Mouse (Mus musculus): ENCODE results near the gene Tyk2. TPM values are rescaled to one million over a fixed set of nuclear protein-coding genes. Genes with fewer than 3 reads are reported as not detected.

Gene Tyk2
- total RNA-seq, 2 experiments from 2014 or later = 13.2 to 14.6 TPM

DNA sequence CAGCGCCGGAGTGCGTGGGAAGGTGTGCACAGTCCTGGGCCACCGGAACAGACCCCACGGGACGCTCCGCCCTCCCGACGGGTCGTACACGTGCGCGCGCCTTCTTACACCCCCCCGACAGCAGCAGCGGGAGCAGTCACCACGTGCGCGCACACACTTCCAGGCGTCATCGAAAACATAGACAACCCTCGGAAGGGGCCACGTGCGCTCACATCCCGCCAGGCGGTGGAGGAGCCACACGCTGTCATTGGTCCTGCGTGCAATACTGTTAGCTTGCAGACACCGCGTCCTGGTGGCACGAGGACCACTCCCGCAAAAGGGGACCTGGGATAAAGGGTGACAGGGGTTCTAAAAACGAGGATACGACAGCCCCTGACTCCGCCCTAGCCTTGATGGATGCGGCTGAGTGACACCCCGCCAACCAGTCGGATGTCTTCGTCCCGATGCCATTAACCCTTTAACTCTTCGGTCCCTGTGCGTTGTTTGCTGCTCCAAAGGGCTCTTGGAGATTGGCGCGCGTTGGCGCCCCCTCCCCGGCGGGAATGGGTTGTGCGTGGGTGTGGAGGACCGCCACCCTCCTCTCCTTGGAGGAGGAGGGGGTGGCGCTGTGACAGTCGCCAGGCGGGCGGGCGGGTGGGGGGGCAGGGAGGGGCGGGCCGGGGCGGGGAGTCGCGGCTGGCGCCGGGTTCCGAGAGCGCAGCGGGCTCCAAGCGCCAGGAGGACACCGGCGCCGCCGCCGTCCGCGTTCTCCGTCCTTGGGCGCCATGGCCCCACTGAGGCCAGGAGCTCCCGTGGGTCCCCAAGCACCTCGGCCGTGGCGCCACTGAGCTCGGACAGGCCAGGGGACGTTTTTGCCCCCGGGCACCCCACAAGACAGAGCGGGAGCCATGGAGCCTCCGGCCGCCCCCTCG, 34.3 kb upstream of the Tyk2 start, which contains the start of gene Pde4a:
Gene Pde4a (plus strand): TSS at position 674 of the 911 bp plus-strand sequence.
- Histone ChIP-seq H3K4me3 (peak within 1 kb of the TSS; percentile 58), H3K27ac (peak within 1 kb of the TSS; percentile 94)
- intact Hi-C loops (cut with DNase I) = no loop called here
- no peak; the same call in 1 of the 2 replicates for TF ChIP-seq CTCF (IDR thresholded peaks at IDR 0.05)
- peak; percentile 75 to 80 for DNase-seq (ENCODE audit: extremely low spot score in 1 of 2, low spot score in 2 of 2)

GRCm38 (mm10) chr9:21164072-21164471, 33.0 kb upstream of the Tyk2 start:
- peak overlapping the region; percentile 31 for H3K4me3 ChIP-seq
- peak; percentile 81 for DNase-seq (ENCODE audit: extremely low spot score in 1 of 2, low spot score in 2 of 2)
- TF ChIP-seq CTCF (IDR thresholded peaks at IDR 0.05) = no peak
- peak overlapping the region; percentile 70 for H3K27ac ChIP-seq
- intact Hi-C loops (cut with DNase I) = no loop called here

DNA sequence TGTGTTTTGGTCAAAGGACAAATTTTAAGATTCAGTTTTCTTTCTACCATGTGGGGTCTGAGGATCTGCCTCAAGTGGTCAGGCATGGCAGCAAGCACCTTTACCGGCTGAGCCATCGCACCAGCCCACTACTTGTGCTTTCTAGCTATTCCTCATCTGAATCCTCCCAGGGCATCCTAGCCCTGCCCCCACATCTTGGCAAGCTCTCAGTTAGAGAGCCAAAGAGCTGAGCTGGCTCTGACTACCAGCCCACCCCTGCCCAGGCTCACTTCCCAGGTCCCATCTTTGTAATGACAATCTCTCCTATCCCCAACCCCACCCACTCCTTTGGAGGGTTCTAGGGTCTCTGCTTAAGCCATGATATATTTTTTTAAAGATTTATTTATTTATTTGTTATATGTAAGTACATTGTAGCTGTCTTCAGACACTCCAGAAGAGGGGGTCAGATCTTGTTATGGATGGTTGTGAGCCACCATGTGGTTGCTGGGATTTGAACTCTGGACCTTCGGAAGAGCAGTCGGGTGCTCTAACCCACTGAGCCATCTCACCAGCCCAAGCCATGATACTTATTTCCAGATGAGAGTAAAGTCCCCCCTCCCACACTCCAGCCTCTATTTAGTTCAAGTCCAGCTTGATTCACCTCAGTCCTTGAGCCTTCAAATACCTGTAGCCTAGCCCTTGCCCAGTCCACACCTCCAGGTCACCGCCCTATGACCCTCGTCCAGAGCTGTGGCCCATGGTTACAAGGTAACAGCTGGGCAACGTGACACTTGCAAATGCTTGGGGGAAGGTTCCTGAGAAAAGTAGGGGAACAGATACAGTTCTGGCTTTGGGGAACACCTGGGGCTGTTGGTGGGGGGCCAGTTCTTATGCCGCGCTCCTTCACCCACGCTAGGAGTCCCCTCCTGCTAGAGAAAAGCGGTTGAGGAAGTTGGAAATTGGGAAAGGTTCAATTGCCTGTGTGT, 32.3 kb upstream of the Tyk2 start:
- peak overlapping the region; percentile 31; the same call in 1 of the 2 replicates for H3K4me3 ChIP-seq
- peak in 1 of 2 experiments; percentile 41 for DNase-seq (ENCODE audit: extremely low spot score in 1 of 2, low spot score in 2 of 2)
- no peak for TF ChIP-seq CTCF (IDR thresholded peaks at IDR 0.05)
- intact Hi-C loops (cut with DNase I) = no loop called here
- H3K27ac ChIP-seq = peak overlapping the region; percentile 70

GRCm38 (mm10) chr9:21161209-21161909, 30.3 kb upstream of the Tyk2 start:
- peak overlapping the region; percentile 47 for H3K4me3 ChIP-seq
- H3K27ac ChIP-seq = peak overlapping the region; percentile 64
- peak; percentile 96 for TF ChIP-seq CTCF (IDR thresholded peaks at IDR 0.05)
- intact Hi-C loops (cut with DNase I) = no loop called here
- DNase-seq (ENCODE audit: extremely low spot score in 1 of 2, low spot score in 2 of 2) = peak; percentile 90 to 94

- no peak for TF ChIP-seq CTCF (IDR thresholded peaks at IDR 0.05)
- Histone ChIP-seq H3K27ac (no peak overlapping the region), H3K4me3 (no peak overlapping the region)
- no peak for DNase-seq (ENCODE audit: extremely low spot score in 1 of 2, low spot score in 2 of 2)
- intact Hi-C loops (cut with DNase I) = no loop called here
Measured at GRCm38 (mm10) chr9:21154787-21155186, 23.7 kb upstream of the Tyk2 start.

DNA sequence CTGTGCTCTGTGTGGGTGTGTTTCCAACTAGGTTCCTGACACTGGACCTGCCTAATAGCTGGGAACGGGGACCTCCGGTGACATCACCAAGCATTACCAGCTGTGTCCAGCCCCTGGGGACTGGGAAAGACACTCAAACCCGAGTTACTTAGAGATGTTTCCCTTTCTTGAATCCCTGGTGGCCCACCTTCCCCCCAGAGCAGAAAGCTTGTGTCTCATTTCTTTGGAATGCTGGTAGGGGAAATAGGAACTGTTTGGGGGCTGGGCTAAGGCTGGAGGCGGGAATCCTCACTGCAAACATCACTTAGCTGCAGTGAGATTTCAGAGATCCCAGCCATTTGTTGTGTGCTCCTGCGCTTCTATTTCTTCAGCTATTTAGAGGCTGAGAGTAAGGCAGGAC, 22.8 kb upstream of the Tyk2 start:
- Histone ChIP-seq H3K4me3 (peak overlapping the region; percentile 32), H3K27ac (peak overlapping the region; percentile 70)
- no peak for TF ChIP-seq CTCF (IDR thresholded peaks at IDR 0.05)
- intact Hi-C loops (cut with DNase I) = loop anchor here (2.0 kb wide), 2 partner anchors 43 to 67 kb away; no protein-coding TSS in a partner anchor
- DNase-seq (ENCODE audit: extremely low spot score in 1 of 2, low spot score in 2 of 2) = no peak

GRCm38 (mm10) chr9:21153331-21153730, 22.3 kb upstream of the Tyk2 start:
- TF ChIP-seq CTCF (IDR thresholded peaks at IDR 0.05) = no peak
- Histone ChIP-seq H3K4me3 (peak overlapping the region; percentile 32), H3K27ac (peak overlapping the region; percentile 70)
- intact Hi-C loops (cut with DNase I) = loop anchor here (2.0 kb wide), 2 partner anchors 43 to 67 kb away; no protein-coding TSS in a partner anchor
- DNase-seq (ENCODE audit: extremely low spot score in 1 of 2, low spot score in 2 of 2) = no peak

DNA sequence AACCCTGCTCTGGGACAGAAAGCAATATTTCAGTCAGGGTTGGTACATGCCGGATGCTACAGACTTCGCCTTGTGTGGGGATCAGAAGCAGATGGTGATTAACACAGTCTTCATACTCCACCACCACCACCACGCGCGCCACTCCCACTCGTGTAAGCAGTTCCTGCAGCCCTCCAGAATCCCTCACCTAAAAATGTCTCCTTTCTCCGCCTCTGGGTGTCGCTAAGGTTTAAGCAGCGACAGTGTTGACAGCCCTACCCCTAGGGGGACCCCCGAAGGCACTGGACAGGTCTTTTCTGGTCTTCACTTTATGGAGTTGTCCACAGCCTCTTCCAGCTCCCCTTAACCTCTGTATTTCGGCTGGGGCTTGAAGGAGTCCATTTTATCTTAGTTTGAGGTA, 21.7 kb upstream of the Tyk2 start:
- TF ChIP-seq CTCF (IDR thresholded peaks at IDR 0.05) = peak; percentile 83
- Histone ChIP-seq H3K27ac (peak overlapping the region; percentile 70), H3K4me3 (peak overlapping the region; percentile 32)
- intact Hi-C loops (cut with DNase I) = loop anchor here (1.0 to 2.0 kb wide), 3 partner anchors 14 to 68 kb away; no protein-coding TSS in a partner anchor
- peak; percentile 70 to 72 for DNase-seq (ENCODE audit: extremely low spot score in 1 of 2, low spot score in 2 of 2)

DNA sequence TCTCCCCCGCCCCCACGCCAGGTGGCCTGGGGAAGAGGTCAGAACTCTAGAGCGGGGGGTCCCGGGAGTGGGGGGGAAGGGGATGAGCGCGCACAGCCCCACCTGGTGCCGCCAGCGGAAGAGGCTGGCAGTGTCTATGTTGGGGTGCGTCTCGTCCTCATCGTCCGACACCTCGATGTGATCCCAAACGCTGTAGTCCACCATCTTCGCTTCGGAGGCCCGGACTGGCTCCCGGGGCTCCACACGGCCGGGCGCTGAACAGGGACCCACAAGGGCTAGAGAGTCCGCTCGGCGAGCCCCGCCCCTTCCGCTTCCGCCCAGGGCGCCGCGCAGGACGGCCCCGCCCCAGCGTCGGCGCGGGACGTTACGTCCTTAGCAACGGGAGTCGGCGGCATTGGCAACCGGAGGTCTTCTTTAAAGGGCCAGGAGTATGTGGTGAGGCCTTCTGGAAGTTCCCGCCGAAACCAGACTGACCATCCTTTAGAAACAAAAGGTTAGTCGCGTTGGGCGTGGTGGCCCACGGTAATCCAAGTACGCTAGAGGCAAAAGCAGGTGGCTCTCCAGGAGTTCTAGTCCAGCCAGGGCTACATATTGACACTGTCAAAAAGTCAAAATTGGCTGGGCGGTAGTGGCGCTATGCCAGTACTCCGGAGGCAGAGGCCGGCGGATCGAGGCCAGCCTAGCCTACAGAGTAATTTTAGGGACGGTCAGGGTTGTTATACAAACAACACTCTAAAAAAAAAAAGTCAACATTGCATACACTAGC, 18.8 kb upstream of the Tyk2 start, which contains the start of gene Cdc37:
Gene Cdc37 (minus strand): TSS at position 329 of the 766 bp plus-strand sequence.
- peak; percentile 92 for DNase-seq (ENCODE audit: extremely low spot score in 1 of 2, low spot score in 2 of 2)
- no peak for TF ChIP-seq CTCF (IDR thresholded peaks at IDR 0.05)
- Histone ChIP-seq H3K4me3 (peak within 1 kb of the TSS; percentile 94), H3K27ac (peak within 1 kb of the TSS; percentile 88)
- intact Hi-C loops (cut with DNase I) = loop anchor here (1.0 kb wide), 1 partner anchor 19 kb away; no protein-coding TSS in a partner anchor

- intact Hi-C loops (cut with DNase I) = loop anchor here (1.0 kb wide), 1 partner anchor 20 kb away; no protein-coding TSS in a partner anchor
- Histone ChIP-seq H3K27ac (peak overlapping the region; percentile 88), H3K4me3 (peak overlapping the region; percentile 94)
- TF ChIP-seq CTCF (IDR thresholded peaks at IDR 0.05) = no peak
- DNase-seq (ENCODE audit: extremely low spot score in 1 of 2, low spot score in 2 of 2) = no peak
Measured at GRCm38 (mm10) chr9:21149077-21149653, 18.1 kb upstream of the Tyk2 start.
